Mouse (Mus musculus) bone marrow macrophage, adult 2 months (primary cell): ENCODE data around the gene Tap1. TPM values are rescaled to one million over a fixed set of nuclear protein-coding genes. Genes with fewer than 3 reads are reported as not detected.

Experiments
- H3K27ac ChIP-seq: 2 replicates; pipeline ENCODE4 v1.5.1; 2012; ENCODE audit warnings: low read depth, low read length; ENCODE audit not compliant: insufficient read depth
- H3K4me1 ChIP-seq: 2 replicates; pipeline ENCODE4 v1.6.1; 2012; ENCODE audit warnings: low read length; ENCODE audit not compliant: control insufficient read depth, insufficient read depth
- H3K4me3 ChIP-seq: 2 replicates; pipeline ENCODE4 v1.5.1; 2012; ENCODE audit warnings: mild to moderate bottlenecking, low read length, moderate library complexity; ENCODE audit not compliant: insufficient read depth
- CTCF ChIP-seq: IDR thresholded peaks from 2 replicates; pipeline ENCODE4 v1.5.1; 2012; ENCODE audit warnings: low read depth, mild to moderate bottlenecking, low read length, moderate library complexity
- POLR2A ChIP-seq: IDR thresholded peaks from 2 replicates; pipeline ENCODE4 v1.6.1; 2012; ENCODE audit warnings: mild to moderate bottlenecking, low read depth, low read length, borderline replicate concordance
- polyA plus RNA-seq: library from polyadenylated mRNA; stranded (reverse); fragments of >200 nt; gene quantifications from 2 replicates; pipeline ENCODE4 v1.2.4, GENCODE M21; 2012; ENCODE audit not compliant: missing spikeins, insufficient read depth, insufficient read length

Tap1 gene
- polyA plus RNA-seq, 1 experiment = 60.8 TPM

- no peak for TF ChIP-seq POLR2A
- 0 out of 2 replicates have a peak, but pooled peaks have one; percentile 11 for TF ChIP-seq CTCF
- Histone ChIP-seq H3K27ac (no peak overlapping the region), H3K4me3 (no peak overlapping the region), H3K4me1 (peaks cover 13% of the 10 kb centered on the region)
Measured at GRCm38 (mm10) chr17:34177179-34177578, 10.2 kb upstream of the Tap1 start.

GRCm38 (mm10) chr17:34179019-34179418 is 8.3 kb upstream of the Tap1 start:
- TF ChIP-seq CTCF (no peak), POLR2A (no peak)
- H3K27ac ChIP-seq = no peak overlapping the region
- no peak overlapping the region for H3K4me3 ChIP-seq
- H3K4me1 ChIP-seq = peaks cover 13% of the 10 kb centered on the region

GRCm38 (mm10) chr17:34179913-34180859 is 7.2 kb upstream of the Tap1 start:
- H3K4me3 ChIP-seq = no peak overlapping the region
- H3K27ac ChIP-seq = no peak overlapping the region
- no peak for TF ChIP-seq CTCF
- no peak for TF ChIP-seq POLR2A
- H3K4me1 ChIP-seq = peaks cover 7% of the 10 kb centered on the region

DNA sequence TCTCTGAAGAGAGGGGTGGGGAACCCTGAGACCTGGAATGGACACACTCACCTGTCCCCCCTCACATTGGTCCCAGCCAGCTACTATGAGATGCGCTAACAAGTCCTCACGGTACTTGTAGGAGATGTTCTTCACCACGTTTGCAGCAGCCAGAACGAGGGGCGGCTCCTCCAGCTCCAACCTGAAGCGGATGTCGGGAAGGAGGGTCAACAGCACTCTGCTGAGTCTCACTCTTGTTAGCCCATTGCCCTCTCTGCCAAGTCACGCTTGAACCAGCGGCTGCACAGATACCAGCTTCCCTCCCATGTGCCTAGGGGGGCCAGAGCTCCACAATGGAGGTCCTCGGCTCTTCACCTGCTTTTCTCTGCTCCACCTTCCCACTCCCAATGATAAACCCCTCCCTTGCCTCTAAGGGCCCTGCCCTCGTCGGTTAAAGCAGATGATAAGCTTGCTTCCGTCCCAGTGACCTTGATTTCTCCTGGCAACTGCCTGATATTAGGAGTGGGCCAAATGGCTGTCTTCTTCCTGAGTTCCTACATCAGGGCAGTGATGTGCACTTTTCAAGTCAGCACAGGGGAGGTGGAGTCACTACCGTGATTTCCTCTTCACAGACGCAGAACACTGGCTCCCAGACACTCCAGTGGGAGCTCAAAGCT is 3.7 kb upstream of the Tap1 start:
- Histone ChIP-seq H3K27ac (no peak overlapping the region), H3K4me3 (no peak overlapping the region), H3K4me1 (peaks cover 11% of the 10 kb centered on the region)
- TF ChIP-seq CTCF (no peak), POLR2A (no peak)

DNA sequence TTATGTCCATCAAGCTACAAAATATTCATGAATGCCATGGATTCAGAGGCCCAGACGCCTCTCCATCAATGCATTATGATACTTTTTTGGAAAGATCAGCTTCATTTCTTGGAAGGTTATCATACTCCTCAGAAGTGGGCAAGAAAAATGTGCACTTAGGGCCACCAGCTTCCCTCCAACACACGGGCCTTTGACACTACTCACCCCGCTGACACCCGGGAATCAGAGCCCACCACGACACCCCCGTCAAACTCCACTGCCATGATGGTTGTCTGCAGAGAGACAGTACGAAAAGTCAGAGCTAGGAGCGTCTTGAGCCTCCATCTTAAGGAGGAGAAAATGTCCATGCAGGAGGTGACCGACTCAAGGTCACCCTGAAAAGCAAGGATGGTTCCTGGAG is 1.8 kb upstream of the Tap1 start:
- Histone ChIP-seq H3K4me1 (peaks cover 12% of the 10 kb centered on the region), H3K4me3 (no peak overlapping the region), H3K27ac (no peak overlapping the region)
- TF ChIP-seq POLR2A (no peak), CTCF (no peak)

GRCm38 (mm10) chr17:34186885-34187260 is 480 bp upstream of the Tap1 start:
- peaks cover 7% of the 10 kb centered on the region; the same call in 1 of the 2 replicates for H3K4me1 ChIP-seq
- TF ChIP-seq POLR2A (no peak), CTCF (no peak; the same call in 1 of the 2 replicates)
- H3K27ac ChIP-seq = peak overlapping the region; percentile 65
- peak overlapping the region; percentile 81 for H3K4me3 ChIP-seq

DNA sequence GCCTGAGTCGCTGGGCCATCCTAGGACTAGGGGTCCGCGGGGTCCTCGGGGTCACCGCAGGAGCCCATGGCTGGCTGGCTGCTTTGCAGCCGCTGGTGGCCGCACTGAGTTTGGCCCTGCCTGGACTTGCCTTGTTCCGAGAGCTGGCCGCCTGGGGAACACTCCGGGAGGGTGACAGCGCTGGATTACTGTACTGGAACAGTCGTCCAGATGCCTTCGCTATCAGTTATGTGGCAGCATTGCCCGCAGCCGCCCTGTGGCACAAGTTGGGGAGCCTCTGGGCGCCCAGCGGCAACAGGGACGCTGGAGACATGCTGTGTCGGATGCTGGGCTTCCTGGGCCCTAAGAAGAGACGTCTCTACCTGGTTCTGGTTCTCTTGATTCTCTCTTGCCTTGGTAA is 657 bp downstream of the Tap1 start:
- peak overlapping the region; percentile 81 for H3K4me3 ChIP-seq
- H3K27ac ChIP-seq = peak overlapping the region; percentile 89
- TF ChIP-seq POLR2A (no peak), CTCF (no peak)
- peaks cover 7% of the 10 kb centered on the region; the same call in 1 of the 2 replicates for H3K4me1 ChIP-seq

GRCm38 (mm10) chr17:34188986-34189385 is 1.6 kb downstream of the Tap1 start:
- Histone ChIP-seq H3K4me1 (peaks cover 7% of the 10 kb centered on the region; the same call in 1 of the 2 replicates), H3K27ac (no peak overlapping the region), H3K4me3 (no peak overlapping the region)
- TF ChIP-seq POLR2A (no peak), CTCF (no peak)

DNA sequence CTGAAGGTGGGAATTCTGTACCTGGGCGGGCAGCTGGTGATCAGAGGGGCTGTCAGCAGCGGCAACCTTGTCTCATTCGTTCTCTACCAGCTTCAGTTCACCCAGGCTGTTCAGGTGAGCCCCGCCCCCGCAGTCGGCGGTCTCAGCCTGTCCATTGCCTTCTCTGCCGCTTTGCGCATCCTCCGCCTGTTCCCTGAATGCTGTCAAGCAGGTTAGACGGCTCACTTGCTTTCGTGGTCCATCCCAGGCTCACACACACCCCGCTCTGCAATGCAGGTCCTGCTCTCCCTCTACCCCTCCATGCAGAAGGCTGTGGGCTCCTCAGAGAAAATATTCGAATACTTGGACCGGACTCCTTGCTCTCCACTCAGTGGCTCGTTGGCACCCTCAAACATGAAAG is 5.5 kb downstream of the Tap1 start:
- no peak overlapping the region for H3K27ac ChIP-seq
- TF ChIP-seq CTCF = no peak
- TF ChIP-seq POLR2A = no peak
- no peak overlapping the region for H3K4me3 ChIP-seq
- H3K4me1 ChIP-seq = 0 out of 2 replicates have a peak, but pooled peaks cover 3% of the 10 kb centered on the region

DNA sequence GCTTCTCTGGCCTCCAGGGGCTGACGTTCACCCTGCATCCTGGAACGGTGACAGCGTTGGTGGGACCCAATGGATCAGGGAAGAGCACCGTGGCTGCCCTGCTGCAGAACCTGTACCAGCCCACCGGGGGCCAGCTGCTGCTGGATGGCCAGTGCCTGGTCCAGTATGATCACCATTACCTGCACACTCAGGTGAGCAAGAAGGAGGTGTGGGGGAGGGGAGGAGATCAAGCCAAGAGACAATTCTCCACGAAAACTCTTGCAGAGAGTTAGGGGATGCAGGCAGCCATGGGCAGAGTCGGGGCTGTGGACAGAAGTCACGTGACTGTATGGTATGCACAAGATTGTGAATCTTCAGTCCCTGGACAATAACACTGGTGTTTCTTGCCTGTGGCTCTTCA is 6.1 kb downstream of the Tap1 start:
- Histone ChIP-seq H3K4me3 (no peak overlapping the region), H3K27ac (no peak overlapping the region), H3K4me1 (0 out of 2 replicates have a peak, but pooled peaks cover 3% of the 10 kb centered on the region)
- no peak for TF ChIP-seq CTCF
- TF ChIP-seq POLR2A = no peak

GRCm38 (mm10) chr17:34194723-34195122 is 7.4 kb downstream of the Tap1 start:
- no peak for TF ChIP-seq CTCF
- TF ChIP-seq POLR2A = no peak
- H3K4me1 ChIP-seq = peaks cover 6% of the 10 kb centered on the region
- H3K27ac ChIP-seq = no peak overlapping the region
- H3K4me3 ChIP-seq = no peak overlapping the region
